Mouse (Mus musculus) lung, postnatal 25 days (tissue): Measurements from ENCODE around the gene Hnf4a.
"Not testable (repeated sequence)": the region's sequence is repeated elsewhere in the genome, so short reads cannot be mapped to it uniquely, and the experiment has no call there.

Experiments
- DNase-seq: peaks from one replicate; pipeline ENCODE4 v3.0.0; 2022; ENCODE audit warnings: low spot score

Gene Hnf4a

DNA sequence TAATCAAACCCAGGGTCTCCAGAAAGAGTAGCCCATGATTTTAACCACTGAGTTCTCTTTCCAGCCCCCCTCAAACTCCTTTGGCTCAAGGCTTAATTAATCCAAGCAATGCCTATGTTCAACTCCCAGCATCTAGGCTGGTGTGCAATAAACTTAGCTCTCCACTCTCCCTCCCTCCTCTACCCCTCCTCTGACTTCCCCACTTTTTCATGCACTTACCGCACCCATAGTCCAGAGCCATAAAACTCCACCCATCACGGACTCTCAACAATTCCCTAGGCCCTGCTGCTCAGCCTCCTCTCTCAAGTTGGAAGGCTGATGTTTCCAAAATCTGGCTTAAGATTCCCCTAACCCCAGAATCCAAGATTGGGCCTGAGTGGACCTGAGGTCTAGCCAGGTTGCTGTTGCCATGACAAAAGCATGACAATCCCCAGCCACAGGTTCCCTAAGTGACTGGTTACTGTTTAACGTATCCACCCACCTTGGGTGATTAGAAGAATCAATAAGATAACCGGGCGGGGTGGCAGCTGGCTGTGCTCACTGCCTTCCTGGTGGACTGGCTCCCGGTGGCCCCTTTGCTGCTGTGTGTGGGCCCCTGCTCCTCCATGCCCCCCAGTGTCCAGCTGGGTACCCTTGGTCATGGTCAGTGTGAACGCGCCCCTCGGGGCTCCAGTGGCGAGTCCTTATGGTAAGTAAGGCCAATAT, at the start of gene Hnf4a:
Gene Hnf4a, plus strand, starts transcription at position 509 of the 705 bp plus-strand sequence.
- no peak for DNase-seq

DNA sequence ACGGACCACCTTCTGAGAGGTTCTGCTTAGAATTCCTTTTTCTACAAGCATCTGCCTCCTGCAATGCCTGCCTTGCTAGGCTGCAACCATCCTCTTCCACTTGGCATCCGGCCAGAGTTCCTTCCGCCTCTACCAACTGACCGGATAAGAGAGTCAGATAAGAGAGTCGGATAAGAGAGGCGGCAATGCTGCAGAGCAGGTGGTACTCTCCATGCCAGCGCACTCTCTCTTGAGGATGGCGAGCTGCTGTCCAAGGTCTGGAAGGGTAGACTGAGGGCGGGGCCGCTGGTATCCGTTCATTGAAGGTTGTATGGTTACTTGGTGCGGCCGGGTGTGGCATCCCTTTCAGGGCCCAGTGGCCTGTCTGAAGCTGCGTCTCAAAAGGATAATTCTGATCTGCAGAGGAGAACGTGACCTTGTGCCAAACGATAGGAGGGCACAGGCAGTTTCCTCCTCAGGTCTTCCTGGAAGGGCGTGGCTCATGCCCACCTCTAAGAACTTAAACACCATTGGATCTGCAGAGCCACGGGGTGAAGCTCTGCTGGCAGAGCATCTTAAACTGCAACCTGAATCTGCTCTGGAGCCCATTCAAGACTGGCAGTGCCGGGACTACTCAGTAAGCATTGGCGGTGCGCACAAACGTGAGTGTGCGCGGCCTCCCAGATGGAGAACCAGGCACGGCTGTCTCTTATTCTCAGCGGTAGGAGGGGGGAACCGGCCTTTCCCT, 47.9 kb upstream of the Hnf4a start:
- DNase-seq: no peak

DNA sequence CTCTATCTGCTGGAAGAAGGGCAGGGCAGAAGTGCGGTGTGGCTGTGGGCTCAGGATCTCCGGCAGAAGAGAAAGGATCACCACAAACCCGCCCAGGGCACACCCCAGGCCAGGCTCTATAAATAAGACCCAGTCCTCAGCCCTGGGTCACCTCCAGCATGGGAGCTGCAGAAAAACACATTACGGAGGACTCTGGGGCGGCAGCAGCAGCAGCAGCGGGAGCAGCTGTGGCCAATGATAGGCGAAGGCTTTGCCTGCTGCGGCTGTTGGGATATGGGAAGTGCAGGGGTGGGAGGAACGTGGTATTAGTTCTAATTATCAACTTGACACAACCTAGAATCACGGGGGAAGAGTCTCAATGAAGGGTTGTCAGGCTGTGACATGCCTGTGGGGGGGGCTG, 47.2 kb upstream of the Hnf4a start:
- no peak for DNase-seq

DNA sequence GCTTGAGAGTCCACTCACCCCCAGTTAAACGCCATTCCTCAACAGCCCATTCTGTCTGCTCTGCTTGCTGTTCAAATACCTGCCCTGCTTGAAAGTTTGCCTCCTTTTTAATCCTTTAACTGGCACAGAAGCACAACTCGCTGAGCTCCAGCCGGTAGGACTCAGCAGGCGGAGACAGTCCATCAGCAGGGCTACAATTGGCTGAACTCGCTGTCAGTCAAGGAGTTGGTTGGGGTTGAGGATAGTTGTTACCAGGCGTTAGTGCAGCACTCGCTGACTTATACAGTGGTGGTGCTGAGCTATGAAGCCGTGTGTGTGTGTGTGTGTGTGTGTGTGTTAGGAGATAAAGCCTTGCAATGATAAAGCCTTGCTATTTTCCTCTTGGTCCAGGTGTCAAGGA, 46.0 kb upstream of the Hnf4a start:
- no peak for DNase-seq

DNA sequence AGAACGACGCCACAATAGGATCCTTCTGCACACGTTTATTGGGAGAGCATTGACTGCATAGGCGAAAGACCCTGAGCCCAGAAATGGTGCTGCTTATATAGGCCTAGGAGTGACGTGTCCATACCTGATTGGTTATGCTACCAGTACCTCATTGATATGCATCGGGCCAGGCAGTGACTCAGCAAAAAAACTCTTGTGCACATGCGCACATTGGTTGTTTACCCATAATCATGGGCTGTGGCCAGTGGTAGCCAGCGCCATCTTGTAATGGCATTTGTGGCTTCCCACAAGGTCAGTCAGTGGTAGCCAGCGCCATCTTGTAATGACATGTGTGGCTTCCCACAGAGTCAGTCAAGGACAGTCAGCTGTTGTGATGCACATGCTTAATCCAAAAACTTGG, 45.3 kb upstream of the Hnf4a start:
- DNase-seq: not testable (repeated sequence)

DNA sequence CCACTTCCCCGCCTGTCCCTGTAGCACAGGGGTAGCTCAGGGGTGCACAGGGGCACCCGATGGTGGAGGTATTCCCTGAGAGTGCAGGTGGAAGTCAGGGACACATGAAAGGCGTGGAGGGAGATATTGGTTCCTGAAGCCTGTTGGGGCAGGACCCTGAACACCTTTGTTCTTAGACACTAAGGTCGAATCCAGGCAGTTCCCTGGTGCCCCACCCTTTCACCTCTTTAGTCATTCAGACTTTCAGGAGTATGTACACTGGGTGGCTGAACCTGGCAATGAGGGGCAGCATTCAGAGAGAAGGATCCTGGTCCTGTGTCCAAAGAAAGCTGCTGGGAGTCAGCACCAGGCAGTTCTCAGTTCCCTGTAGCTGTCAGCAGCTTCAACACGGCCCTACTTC, 44.2 kb upstream of the Hnf4a start:
- DNase-seq: no peak

DNA sequence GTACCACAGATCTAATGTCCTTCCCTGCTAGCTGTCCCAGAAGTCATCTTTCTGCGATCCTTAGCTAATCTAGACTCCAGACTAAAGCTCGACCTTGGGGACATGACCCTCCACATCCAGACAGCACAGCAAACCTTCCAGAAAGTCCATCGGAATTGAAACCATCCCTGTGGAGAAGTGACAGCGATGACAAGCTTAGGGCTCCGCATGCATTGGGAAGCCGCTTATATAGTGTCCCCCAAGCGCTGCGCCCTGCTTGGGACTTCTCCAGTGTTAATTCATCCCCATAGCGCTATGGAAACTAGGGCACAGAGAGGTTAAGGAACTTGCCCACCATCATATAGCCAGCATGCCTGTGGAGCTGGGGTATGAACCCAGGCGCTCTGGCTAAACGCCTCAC, 43.8 kb upstream of the Hnf4a start:
- no peak for DNase-seq

DNA sequence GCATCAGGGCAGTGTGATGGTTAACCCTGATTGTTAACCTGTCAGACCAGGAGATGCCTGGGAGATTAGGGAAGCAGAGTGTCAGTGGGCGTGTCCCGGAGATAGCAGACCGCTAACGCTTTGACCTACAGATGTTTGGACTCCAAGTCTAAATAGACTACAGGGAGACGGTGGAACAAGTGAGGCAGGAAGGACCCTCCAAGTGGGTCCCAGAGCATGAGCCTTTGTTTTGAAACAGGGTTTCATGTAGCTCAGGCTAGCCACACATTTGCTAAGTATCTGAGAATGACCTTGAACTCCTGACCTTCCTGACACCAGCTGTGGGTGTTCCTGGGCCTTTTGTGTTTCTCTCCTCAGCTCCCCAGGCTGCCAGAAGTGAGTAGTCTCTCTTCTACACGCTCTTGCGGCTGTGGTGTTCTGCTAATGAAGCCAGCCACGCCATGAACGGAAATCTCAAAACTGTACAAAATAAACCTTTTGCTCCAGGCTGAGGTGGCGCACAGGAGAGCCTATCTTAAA, 43.3 kb upstream of the Hnf4a start:
- DNase-seq: no peak

DNA sequence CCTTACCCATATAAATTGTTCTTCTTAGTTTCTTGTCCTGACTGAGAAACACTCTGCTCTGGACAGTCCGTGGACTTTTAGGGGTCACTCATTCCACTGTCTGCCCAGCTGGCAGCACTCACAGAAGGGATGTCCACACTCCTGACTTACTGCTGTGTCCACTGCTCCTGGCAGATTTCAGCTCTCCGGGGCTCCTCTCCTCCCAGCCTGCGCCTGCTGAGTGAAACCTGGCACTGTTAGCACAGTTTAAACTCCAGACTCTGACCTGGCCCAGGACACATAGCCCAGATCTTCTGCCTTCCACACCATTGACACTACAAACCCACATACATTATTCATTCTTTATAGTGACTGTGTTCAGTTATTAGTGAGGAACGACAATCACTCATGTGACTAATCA, 42.6 kb upstream of the Hnf4a start:
- DNase-seq: no peak

DNA sequence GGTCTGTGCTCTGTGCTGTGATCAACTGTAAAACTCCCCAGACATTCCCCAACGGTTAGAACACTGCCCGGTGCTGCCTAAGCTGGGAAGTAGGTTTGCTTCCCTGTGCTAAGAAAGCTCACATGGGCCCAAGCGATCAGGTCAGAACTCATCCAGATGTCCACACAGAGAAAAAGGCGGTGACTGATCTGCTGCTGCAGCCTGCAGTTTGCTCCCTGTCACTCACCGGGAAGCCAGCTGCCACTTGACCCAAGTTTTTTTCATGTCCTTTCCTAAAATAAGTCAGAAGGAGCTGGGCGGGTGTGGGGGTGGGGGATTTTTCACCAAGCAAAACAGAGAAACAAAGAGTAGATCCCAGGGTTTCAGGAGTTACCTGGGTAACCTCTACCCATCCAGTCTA, 42.0 kb upstream of the Hnf4a start:
- no peak for DNase-seq

DNA sequence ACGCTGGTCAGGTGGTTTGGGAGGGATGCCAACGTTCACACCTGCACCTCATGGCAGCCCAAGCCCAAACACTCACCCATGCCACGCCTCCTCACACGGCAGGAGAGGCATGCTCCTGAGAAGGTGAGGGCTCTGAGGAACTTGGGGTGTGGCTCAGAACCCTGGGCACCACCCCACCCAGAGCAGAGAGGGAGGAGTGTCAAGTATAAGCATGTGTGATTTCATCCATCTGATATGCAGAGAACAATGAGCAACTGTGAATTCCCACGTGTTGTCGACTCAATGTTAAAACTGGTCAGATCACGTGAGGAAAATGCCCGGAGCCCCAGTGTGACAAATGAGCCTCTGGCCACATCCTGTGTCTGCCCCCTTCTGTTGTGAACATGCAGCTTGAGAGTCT, 39.8 kb upstream of the Hnf4a start:
- DNase-seq: peak; percentile 60

DNA sequence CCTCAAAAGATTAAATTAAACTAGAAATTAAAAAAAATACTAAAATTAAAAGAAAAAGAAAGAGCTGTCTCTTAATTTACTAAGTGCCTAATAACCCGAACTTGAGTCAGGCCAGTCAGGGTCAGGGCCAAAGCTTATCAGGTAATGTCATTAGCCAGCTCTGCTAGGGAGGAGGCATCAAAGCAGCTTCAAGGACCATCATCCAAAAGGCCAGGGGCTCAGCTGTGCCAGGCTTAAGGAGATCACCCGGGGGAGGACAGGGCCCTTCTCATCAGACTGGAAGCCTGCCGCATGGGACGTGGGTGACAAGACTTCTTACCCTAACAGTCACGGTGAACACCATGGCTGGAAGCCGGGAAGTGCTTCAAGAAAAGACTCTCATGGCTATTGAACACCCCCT, 39.0 kb upstream of the Hnf4a start:
- DNase-seq: no peak

DNA sequence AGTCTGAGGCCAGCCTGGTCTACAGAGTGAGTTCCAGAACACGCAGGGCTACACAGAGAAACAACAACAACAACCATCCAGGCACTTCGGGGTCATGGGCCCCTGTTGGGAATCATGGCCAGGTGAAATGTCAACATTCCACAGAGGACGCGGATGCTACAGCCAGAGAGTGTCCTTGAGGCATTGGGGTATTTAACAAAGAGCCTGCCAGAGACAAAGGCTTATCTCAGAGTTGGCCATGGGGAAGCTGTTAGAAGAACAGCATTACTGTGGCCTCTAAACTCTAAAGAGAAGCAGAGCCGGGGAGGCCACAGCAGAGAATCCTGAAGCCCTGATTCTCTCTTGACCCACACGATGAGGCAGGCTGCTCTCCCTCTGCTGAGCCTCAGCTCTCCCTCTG, 37.7 kb upstream of the Hnf4a start:
- DNase-seq: no peak

DNA sequence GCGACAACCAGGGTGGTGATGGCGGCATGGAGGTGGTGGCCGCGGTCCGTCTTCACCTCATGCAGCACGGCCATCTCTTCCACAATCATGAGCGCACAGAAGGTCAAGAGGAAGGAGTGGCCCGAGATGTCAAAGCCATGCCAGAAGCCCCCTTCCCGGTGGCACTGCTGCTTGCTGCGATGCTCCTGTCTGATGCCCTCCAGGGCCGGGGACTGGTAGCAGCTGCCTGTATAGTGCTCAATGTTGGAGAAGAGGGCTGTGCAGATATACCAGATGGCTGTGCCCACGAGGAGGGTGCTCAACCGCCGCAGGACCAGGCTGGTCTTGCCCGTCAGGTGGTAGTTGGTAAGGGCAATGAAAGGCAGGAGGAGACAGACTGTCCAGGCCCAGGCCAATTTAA, 36.9 kb upstream of the Hnf4a start:
- no peak for DNase-seq

DNA sequence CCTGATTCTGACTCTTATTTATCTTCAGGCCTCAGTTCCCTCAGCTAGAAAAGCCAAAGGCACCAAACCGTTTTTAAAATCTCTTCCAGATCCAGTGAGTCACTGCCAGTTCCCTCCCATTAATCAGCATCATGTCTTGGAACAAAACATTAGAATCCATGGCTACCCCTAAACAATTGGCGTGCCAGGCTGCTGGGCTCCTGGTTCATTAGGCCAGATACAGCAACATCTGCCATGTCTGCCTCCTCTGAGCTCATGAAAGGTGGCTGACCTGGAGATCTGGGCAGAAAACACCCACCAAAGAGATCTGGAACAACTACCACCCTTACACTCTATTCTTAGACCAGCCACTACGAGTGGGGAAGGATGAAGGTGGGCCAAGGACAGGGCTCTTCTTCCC, 35.5 kb upstream of the Hnf4a start:
- no peak for DNase-seq

DNA sequence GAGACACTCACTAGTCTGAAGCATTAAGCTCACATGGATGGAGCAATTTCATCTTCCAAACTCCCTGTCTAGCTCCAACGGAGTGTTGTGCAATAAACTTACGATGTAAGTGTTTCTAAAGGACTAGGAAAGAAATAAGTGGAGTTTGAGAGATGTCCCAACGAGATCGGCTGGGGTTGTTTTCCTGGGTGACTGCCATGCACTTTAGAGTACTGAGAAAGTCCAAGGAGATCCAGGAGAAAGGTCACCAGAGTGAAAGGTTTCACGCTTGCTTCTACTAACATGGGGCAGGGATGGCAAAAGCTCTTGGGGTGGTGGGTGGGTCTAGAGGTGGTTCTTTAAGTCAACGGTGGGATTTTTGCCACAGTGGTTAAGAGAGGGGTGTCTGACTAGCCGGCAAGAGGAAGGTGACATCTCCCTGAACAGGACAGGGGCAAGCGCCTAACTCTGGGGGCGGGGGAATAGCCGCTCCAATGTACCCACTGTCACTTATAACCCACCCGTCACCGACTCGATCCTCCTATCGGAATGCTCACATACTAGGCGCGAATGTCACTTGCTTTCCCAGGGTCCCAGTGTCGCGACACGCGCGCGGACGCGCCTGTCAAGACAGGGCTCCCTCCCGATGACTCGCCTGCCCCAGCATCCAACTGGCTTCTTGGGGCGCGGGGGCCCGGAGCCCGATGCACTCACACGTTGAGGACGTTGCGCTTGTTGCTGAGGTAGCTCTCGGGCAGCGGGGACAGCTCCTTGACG, 34.7 kb upstream of the Hnf4a start:
- peak; percentile 78 for DNase-seq

DNA sequence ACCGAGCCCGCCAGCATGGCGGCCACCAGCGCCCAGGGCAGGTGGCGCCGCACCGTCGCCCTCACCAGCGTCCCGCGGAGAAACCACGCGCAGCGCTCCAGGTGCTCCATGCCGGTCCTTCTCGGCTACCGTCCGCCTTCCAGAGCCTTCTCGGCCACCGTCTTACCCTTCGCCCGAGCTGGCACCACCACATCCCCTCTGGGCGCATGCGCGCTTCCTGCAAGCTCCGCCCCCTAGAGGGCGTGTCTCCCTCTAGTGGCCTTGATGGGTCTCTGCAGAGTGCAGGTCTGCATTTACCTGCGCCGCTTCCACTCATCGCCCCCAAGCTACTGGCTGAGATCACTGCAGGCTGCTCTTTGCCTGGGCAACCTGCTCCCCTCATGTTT, 34.1 kb upstream of the Hnf4a start, which contains the start of gene Fitm2:
Gene Fitm2, minus strand, starts transcription at position 164 of the 386 bp plus-strand sequence.
- DNase-seq: peak; percentile 95

DNA sequence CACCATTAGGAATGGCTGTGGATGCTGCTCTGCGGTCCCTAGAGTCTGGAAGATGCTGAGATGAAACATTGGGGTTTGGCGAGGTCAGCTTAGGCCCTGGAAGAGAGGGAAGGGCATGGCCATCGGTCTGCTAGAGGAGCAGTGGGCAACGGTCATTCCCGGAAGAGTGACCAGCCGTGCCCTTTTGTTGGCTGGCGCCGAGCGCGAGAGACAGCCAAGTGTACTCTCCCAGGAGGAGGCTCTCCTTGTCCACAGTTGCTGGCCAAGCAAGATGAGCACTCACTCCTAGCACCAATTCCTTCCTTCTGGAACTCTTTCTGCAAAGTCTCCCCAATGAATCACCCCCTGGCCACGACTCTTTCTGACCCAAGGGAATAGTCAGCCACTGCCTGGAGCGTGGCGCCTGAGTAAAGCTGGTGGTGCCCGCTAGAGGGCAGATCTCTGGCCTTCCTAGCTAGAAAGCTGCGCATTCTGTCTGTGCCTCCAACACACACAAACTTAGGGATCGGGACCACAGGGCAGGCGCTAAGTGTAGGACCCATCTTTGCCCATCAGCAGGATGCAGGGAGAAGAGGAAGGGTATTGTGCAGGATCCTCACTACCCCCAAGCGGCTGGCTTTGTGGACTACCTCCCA, 26.3 kb upstream of the Hnf4a start:
- DNase-seq: peak; percentile 14

DNA sequence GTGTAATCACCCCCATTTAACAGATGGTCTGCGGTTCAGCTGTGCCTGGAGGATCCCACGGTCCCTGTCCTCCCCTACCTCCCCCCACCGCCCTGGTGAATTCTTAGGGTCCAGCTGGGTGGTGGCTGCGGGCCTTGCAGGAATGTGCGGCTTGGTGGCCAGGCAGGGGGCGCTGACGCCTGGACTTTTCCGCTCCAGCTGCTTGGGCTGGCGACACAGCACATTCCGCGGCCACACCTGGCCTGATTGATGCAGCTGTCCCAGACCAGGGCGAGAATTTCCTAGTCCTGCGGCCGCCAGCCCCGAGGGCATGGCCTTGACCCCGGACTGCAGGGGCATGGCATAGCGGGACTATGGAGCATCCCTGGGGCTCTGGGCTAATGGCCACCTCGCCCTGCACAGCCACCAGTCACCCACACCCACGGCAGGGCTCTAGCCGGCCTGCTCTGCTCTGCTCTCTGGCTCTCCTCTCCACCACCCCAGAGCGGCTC, 25.0 kb upstream of the Hnf4a start:
- no peak for DNase-seq

DNA sequence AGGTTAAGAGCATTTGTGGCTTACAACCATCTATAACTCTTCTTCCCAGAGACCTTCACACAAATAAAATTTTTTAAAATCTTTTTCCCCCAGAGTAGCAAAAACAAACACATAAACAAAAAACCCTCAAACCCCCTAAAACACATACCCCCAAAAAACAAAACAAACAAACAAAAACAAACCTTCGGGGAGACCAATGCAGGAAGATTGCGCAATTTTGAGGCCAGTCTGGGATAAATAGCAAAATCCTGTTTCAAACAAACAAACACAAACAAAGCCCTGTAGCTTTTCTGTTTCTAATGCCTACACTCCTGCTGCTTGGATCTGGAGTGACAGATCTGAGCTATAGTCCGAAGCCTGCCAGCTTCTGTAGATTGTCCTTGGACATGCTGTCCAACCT, 19.2 kb upstream of the Hnf4a start:
- DNase-seq: no peak

DNA sequence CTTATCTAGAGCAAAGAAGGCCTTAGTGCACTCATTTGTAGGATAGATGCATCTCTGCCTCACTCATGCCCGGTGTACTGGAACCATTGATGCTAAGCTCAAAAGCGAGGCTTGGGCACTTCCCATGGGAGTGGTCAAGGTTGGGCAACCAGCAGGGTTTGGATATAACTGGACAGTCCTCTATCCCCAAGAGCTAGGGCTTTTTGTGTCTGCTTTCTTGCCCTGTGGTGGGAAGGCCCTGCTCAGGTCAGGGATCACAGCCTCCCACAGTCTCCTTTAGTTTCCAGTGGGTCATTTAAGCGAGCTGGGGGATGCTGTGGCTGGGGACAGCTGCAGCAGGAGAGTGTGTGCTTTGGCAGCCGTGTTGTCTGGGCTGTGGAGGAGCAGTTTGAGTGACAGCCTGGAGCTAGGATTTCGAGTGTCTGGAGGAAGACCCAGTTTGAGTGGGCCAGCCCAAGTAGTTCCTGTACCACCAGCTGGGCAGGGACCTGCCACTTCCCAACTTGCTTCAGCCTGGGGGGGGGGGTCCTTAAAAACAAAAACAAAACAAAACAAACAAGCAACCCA, 16.8 kb upstream of the Hnf4a start:
- no peak for DNase-seq

DNA sequence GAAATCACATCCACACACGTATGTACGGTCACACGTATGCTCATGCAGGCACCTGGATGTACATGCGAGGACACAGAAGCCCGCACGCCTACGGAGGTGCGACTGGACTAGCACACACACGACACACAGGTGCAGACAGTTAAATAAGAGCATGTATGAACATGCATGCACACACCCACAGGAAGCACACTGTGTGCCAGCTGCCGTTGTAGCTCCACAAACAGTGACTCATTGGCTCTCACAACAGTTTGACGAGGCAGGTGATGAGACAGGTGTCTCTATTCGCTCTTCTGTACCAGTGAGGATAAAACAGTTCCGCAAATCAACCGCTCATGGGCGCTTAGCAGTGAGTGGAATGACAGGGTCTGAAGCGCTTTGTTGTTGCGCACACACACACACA, 16.0 kb upstream of the Hnf4a start:
- DNase-seq: no peak
